Mouse (Mus musculus) heart, embryonic 12.5 days (tissue): ENCODE results near the gene Zfp692. TPM values are rescaled to one million over a fixed set of nuclear protein-coding genes. Genes with fewer than 3 reads are reported as not detected.
"Not testable (repeated sequence)": the region's sequence is repeated elsewhere in the genome, so short reads cannot be mapped to it uniquely, and the experiment has no call there.

Source experiments
- ATAC-seq: fragments of 200-750 bp; cut with Nextera tagmentation; 2 replicates; pipeline ENCODE4 v1.8.0; 2017; ENCODE audit warnings: moderate TSS enrichment, moderate library complexity; ENCODE audit not compliant: insufficient number of reproducible peaks, low FRiP score
- H3K27ac ChIP-seq: fragments of 300-500 bp; sonication (generic); 2 replicates; pipeline ENCODE4 v1.5.1; 2016; ENCODE audit warnings: mild to moderate bottlenecking, moderate library complexity; ENCODE audit not compliant: poor library complexity, severe bottlenecking
- H3K27me3 ChIP-seq: fragments of 300-500 bp; sonication (generic); replicated peaks from 2 replicates; pipeline ENCODE4 v1.6.1; 2016; ENCODE audit warnings: mild to moderate bottlenecking, moderate library complexity
- H3K36me3 ChIP-seq: fragments of 300-500 bp; sonication (generic); 2 replicates; pipeline ENCODE4 v1.6.1; 2016; ENCODE audit warnings: mild to moderate bottlenecking, moderate library complexity
- H3K4me1 ChIP-seq: fragments of 300-500 bp; sonication (generic); replicated peaks from 2 replicates; pipeline ENCODE4 v1.6.1; 2016; ENCODE audit warnings: mild to moderate bottlenecking
- H3K4me2 ChIP-seq: fragments of 300-500 bp; sonication (generic); 2 replicates; pipeline ENCODE4 v1.6.1; 2016; ENCODE audit warnings: mild to moderate bottlenecking, moderate library complexity
- H3K4me3 ChIP-seq: fragments of 300-500 bp; sonication (generic); 2 replicates; pipeline ENCODE4 v1.5.1; 2016; ENCODE audit warnings: mild to moderate bottlenecking
- H3K9ac ChIP-seq: fragments of 300-500 bp; sonication (generic); 2 replicates; pipeline ENCODE4 v1.6.1; 2016; ENCODE audit warnings: mild to moderate bottlenecking, moderate library complexity
- H3K9me3 ChIP-seq: fragments of 300-500 bp; sonication (generic); replicated peaks from 2 replicates; pipeline ENCODE4 v1.6.1; 2016; ENCODE audit warnings: mild to moderate bottlenecking, moderate library complexity
- WGBS: fragments of 180-500 bp; shearing (Covaris S2); methylation state at CpG from one replicate; pipeline ENCODE4 v1.1.7; 2016; 5-methylcytosine and 5-hydroxymethylcytosine counted together
- polyA plus RNA-seq: library from polyadenylated mRNA; unstranded; fragments of >200 nt; fragmentation: Nextera tagmentation; extraction: Ambion mirVana; gene quantifications from 2 replicates; pipeline ENCODE4 v1.2.1, GENCODE M21; 2016

Zfp692 gene
- polyA plus RNA-seq, 1 experiment from 2014 or later = 15.5 TPM

GRCm38 (mm10) chr11:58357042-58357441, 50.2 kb downstream of the Zfp692 start:
- Histone ChIP-seq H3K27me3 (0 out of 2 replicates have a peak, but pooled peaks cover under 1% of the 10 kb centered on the region), H3K4me1 (peaks cover 10% of the 10 kb centered on the region), H3K36me3 (no peaks in the 10 kb centered on the region), H3K4me3 (no peak overlapping the region), H3K9me3 (no peaks in the 10 kb centered on the region), H3K9ac (no peak overlapping the region), H3K4me2 (no peak overlapping the region), H3K27ac (no peak overlapping the region)
- WGBS = 84% methylated on average over 3 of the region's 3 CpGs
- no peak for ATAC-seq

GRCm38 (mm10) chr11:58357844-58358534, 51.1 kb downstream of the Zfp692 start:
- 0 out of 2 replicates have a peak, but pooled peaks cover 3% of the 10 kb centered on the region for H3K27me3 ChIP-seq
- 79% methylated on average over 6 of the region's 6 CpGs for WGBS
- no peak for ATAC-seq
- no peak overlapping the region for H3K9ac ChIP-seq
- no peaks in the 10 kb centered on the region for H3K9me3 ChIP-seq
- H3K4me3 ChIP-seq = no peak overlapping the region
- no peaks in the 10 kb centered on the region for H3K36me3 ChIP-seq
- H3K4me1 ChIP-seq = peaks cover 8% of the 10 kb centered on the region
- H3K27ac ChIP-seq = no peak overlapping the region
- H3K4me2 ChIP-seq = no peak overlapping the region

GRCm38 (mm10) chr11:58362562-58362961, 55.7 kb downstream of the Zfp692 start:
- H3K4me3 ChIP-seq, H3K4me2 ChIP-seq, H3K4me1 ChIP-seq, H3K27me3 ChIP-seq, H3K9ac ChIP-seq, H3K36me3 ChIP-seq, H3K27ac ChIP-seq, H3K9me3 ChIP-seq, ATAC-seq: not testable (repeated sequence)
- WGBS = no CpG with 5 or more reads among the region's 6 CpGs

Other genes with a start within 250 kb of the Zfp692 start
- gene Gm12248, start 213.9 kb upstream of the Zfp692 start, polyA plus RNA-seq = not detected in 2 replicates
- gene Cnot8, start 202.9 kb upstream of the Zfp692 start, polyA plus RNA-seq = 71.7 and 73.8 TPM in 2 replicates
- 14.9 and 16.5 TPM in 2 replicates for gene Gemin5, start 138.5 kb upstream of the Zfp692 start, polyA plus RNA-seq
- gene Mrpl22, start 135.4 kb upstream of the Zfp692 start, polyA plus RNA-seq = 102 and 109 TPM in 2 replicates
- 3.7 and 3.9 TPM in 2 replicates for gene Igtp, start 107.5 kb upstream of the Zfp692 start, polyA plus RNA-seq
- 2.8 and 3.7 TPM in 2 replicates for gene Irgm2, start 107.5 kb upstream of the Zfp692 start, polyA plus RNA-seq
- not detected in 2 replicates for gene 4930438A08Rik, start 32.3 kb upstream of the Zfp692 start, polyA plus RNA-seq
- 32.4 and 33.6 TPM in 2 replicates for gene Zfp672, start 23.3 kb downstream of the Zfp692 start, polyA plus RNA-seq
- 26.6 and 27.8 TPM in 2 replicates for gene Sh3bp5l, start 23.7 kb downstream of the Zfp692 start, polyA plus RNA-seq
- gene Lypd8, start 72.0 kb downstream of the Zfp692 start, polyA plus RNA-seq = not detected in 2 replicates
- gene 1810065E05Rik, start 114.0 kb downstream of the Zfp692 start, polyA plus RNA-seq = not detected in 2 replicates
- not detected in 2 replicates for gene Gm12253, start 125.5 kb downstream of the Zfp692 start, polyA plus RNA-seq
- gene Lypd9, start 145.9 kb downstream of the Zfp692 start, polyA plus RNA-seq = not detected in 2 replicates
- gene Olfr30, start 155.2 kb downstream of the Zfp692 start, polyA plus RNA-seq = not detected in 2 replicates
- gene Olfr332, start 185.5 kb downstream of the Zfp692 start, polyA plus RNA-seq = not detected in 2 replicates
- gene Olfr331, start 195.5 kb downstream of the Zfp692 start, polyA plus RNA-seq = not detected in 2 replicates
- gene Olfr330, start 227.8 kb downstream of the Zfp692 start, polyA plus RNA-seq = not detected in 2 replicates
- gene Olfr329-ps, start 239.4 kb downstream of the Zfp692 start, polyA plus RNA-seq = not detected in 2 replicates
- not detected in 2 replicates for gene Olfr328, start 248.6 kb downstream of the Zfp692 start, polyA plus RNA-seq